Mouse (Mus musculus): ENCODE measurements around the gene Daam1. TPM values are rescaled to one million over a fixed set of nuclear protein-coding genes. Genes with fewer than 3 reads are reported as not detected.

Gene Daam1
- polyA plus RNA-seq (2015; fragmentation: Nextera tagmentation; extraction: Ambion mirVana): 10.4 and 12.0 TPM in 2 replicates

GRCm38 (mm10) chr12:71830607-71831257, at the start of gene Daam1:
Gene Daam1, plus strand, starts transcription at chr12:71831078.
- no peaks in the 10 kb centered on the region for H3K9me3 ChIP-seq
- peak within 1 kb of the TSS; percentile 95 for H3K4me2 ChIP-seq
- ATAC-seq (ENCODE audit: insufficient number of reproducible peaks, insufficient read depth, low FRiP score, low TSS enrichment, low read depth): peak; percentile 99
- peak within 1 kb of the TSS; percentile 88 for H3K9ac ChIP-seq
- H3K4me1 ChIP-seq: peaks cover 30% of the 10 kb centered on the region
- H3K27me3 ChIP-seq: no peaks in the 10 kb centered on the region
- no peaks in the 10 kb centered on the region for H3K36me3 ChIP-seq
- WGBS: 1% methylated on average over 35 of the region's 35 CpGs
- peak within 1 kb of the TSS; percentile 87 for H3K4me3 ChIP-seq
- peak within 1 kb of the TSS; percentile 93 for H3K27ac ChIP-seq

- ATAC-seq (ENCODE audit: insufficient number of reproducible peaks, insufficient read depth, low FRiP score, low TSS enrichment, low read depth): no peak
- Histone ChIP-seq H3K9ac (no peak overlapping the region), H3K27me3 (no peaks in the 10 kb centered on the region), H3K27ac (no peak overlapping the region), H3K9me3 (no peaks in the 10 kb centered on the region), H3K36me3 (no peaks in the 10 kb centered on the region), H3K4me3 (no peak overlapping the region), H3K4me1 (peaks cover 12% of the 10 kb centered on the region; the same call in 1 of the 2 replicates), H3K4me2 (no peak overlapping the region)
- 51% methylated on average over 7 of the region's 7 CpGs for WGBS
Observed at GRCm38 (mm10) chr12:71781220-71781619, 49.7 kb upstream of the Daam1 start.

- WGBS: 68% methylated on average over 3 of the region's 3 CpGs
- Histone ChIP-seq H3K27me3 (no peaks in the 10 kb centered on the region), H3K27ac (no peak overlapping the region), H3K9ac (no peak overlapping the region), H3K9me3 (no peaks in the 10 kb centered on the region), H3K4me3 (no peak overlapping the region), H3K4me2 (no peak overlapping the region), H3K4me1 (peaks cover 4% of the 10 kb centered on the region; the same call in 1 of the 2 replicates), H3K36me3 (no peaks in the 10 kb centered on the region)
- no peak for ATAC-seq (ENCODE audit: insufficient number of reproducible peaks, insufficient read depth, low FRiP score, low TSS enrichment, low read depth)
Observed at GRCm38 (mm10) chr12:71783970-71784369, 46.9 kb upstream of the Daam1 start.

GRCm38 (mm10) chr12:71784666-71785255, 46.1 kb upstream of the Daam1 start:
- WGBS: 43% methylated on average over 11 of the region's 11 CpGs
- Histone ChIP-seq H3K4me3 (no peak overlapping the region), H3K36me3 (no peaks in the 10 kb centered on the region), H3K4me1 (peaks cover 4% of the 10 kb centered on the region; the same call in 1 of the 2 replicates), H3K4me2 (no peak overlapping the region), H3K9ac (no peak overlapping the region), H3K9me3 (no peaks in the 10 kb centered on the region), H3K27me3 (no peaks in the 10 kb centered on the region), H3K27ac (0 out of 2 replicates have a peak overlapping the region, but pooled peaks have one; percentile 1)
- no peak for ATAC-seq (ENCODE audit: insufficient number of reproducible peaks, insufficient read depth, low FRiP score, low TSS enrichment, low read depth)

DNA sequence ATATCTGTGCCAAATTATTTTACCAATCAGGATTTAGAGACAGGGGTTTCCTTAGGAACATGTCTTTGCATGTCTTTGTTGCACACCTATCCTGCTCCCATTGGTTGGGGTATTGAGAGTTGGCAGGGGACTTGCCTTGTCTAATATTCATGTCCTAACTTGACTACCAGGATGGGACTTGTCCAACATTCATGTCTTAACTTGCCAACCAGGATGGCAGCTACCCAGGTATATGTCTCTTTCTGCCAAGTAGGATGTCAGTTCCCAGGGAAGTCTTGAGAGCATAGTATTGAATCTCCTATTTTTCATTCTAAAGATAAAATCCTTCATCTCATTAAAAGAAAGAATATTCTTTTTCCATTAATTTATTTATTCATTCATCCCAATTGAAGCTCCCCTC, 44.4 kb upstream of the Daam1 start:
- Histone ChIP-seq H3K9me3 (no peaks in the 10 kb centered on the region), H3K4me1 (no peaks in the 10 kb centered on the region), H3K27me3 (no peaks in the 10 kb centered on the region), H3K4me3 (no peak overlapping the region), H3K4me2 (no peak overlapping the region), H3K27ac (no peak overlapping the region), H3K36me3 (no peaks in the 10 kb centered on the region), H3K9ac (no peak overlapping the region)
- ATAC-seq (ENCODE audit: insufficient number of reproducible peaks, insufficient read depth, low FRiP score, low TSS enrichment, low read depth): no peak

- no peaks in the 10 kb centered on the region for H3K27me3 ChIP-seq
- no peak overlapping the region for H3K4me2 ChIP-seq
- H3K4me1 ChIP-seq: no peaks in the 10 kb centered on the region
- no peak overlapping the region for H3K9ac ChIP-seq
- H3K4me3 ChIP-seq: no peak overlapping the region
- no peak overlapping the region for H3K27ac ChIP-seq
- no peaks in the 10 kb centered on the region for H3K9me3 ChIP-seq
- WGBS: 89% methylated on average over 4 of the region's 4 CpGs
- ATAC-seq (ENCODE audit: insufficient number of reproducible peaks, insufficient read depth, low FRiP score, low TSS enrichment, low read depth): no peak
- H3K36me3 ChIP-seq: no peaks in the 10 kb centered on the region
Observed at GRCm38 (mm10) chr12:71788791-71789190, 42.1 kb upstream of the Daam1 start.

DNA sequence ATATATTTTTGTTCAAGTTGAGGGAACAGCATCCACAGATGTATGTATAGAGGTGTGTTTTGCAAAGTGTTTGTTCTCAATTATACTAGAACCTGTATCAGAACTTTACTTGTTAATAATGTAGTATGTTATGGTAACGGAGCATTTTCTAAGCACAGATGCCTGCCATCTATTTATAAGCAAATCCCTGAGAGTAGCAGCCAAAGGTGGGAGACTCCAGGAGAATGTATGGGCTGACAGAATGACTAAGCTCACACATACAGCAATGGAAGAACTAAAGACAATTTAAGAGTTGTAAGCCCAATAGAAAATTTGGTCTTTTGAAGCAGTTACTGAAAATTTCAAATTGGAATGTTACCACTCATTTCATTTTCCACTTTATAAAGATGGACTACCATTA, 40.3 kb upstream of the Daam1 start:
- Histone ChIP-seq H3K27ac (no peak overlapping the region), H3K4me2 (no peak overlapping the region), H3K36me3 (no peaks in the 10 kb centered on the region), H3K27me3 (no peaks in the 10 kb centered on the region), H3K9me3 (no peaks in the 10 kb centered on the region), H3K4me1 (peaks cover 1% of the 10 kb centered on the region; the same call in 1 of the 2 replicates), H3K4me3 (no peak overlapping the region), H3K9ac (no peak overlapping the region)
- 86% methylated on average over 1 of the region's 1 CpGs for WGBS
- ATAC-seq (ENCODE audit: insufficient number of reproducible peaks, insufficient read depth, low FRiP score, low TSS enrichment, low read depth): no peak

DNA sequence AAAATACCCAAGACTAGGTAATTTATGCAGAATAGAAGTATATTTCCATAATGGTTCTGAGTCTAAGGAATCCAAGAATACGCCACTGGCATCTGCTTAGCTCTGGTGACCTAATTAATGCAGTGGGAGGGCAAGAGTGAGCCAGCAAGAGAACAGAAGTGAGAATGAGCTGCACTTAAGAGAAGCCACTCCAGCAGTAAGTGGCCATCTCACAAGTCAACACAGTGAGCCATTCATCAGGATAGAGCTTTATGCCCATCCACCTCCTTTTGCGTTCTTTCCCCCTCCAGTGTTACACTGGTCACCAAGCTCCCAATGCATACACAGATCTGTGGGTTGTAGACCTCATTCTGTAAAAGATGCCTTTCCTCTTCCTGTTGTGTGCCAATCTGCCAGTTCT, 37.8 kb upstream of the Daam1 start:
- Histone ChIP-seq H3K4me3 (no peak overlapping the region), H3K9me3 (no peaks in the 10 kb centered on the region), H3K27me3 (no peaks in the 10 kb centered on the region), H3K27ac (no peak overlapping the region), H3K36me3 (no peaks in the 10 kb centered on the region), H3K9ac (no peak overlapping the region), H3K4me1 (peaks cover 16% of the 10 kb centered on the region), H3K4me2 (no peak overlapping the region)
- 75% methylated on average over 2 of the region's 2 CpGs for WGBS
- ATAC-seq (ENCODE audit: insufficient number of reproducible peaks, insufficient read depth, low FRiP score, low TSS enrichment, low read depth): no peak

DNA sequence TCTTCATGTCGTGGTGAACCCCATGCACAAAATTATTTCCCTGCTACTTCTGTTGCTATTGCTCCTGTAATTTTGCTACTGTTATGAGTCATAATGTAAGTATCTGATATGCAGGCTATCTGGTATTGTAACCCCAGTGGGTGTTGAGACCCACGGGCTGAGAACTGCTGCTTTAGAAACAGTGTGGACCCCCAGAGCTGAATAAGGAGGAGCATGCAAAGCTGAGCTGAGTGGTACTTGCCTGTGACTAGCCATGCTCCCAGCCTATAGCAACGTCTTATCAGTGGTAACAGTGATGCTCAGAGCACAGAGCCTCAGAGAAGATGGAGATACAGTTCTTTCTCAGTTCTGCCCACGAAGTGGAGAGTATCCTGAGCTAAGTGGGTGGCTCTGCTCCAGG, 35.3 kb upstream of the Daam1 start:
- Histone ChIP-seq H3K4me1 (peaks cover 30% of the 10 kb centered on the region), H3K27ac (no peak overlapping the region), H3K36me3 (no peaks in the 10 kb centered on the region), H3K4me3 (no peak overlapping the region), H3K9me3 (no peaks in the 10 kb centered on the region), H3K27me3 (no peaks in the 10 kb centered on the region), H3K4me2 (no peak overlapping the region), H3K9ac (no peak overlapping the region)
- 55% methylated on average over 4 of the region's 4 CpGs for WGBS
- ATAC-seq (ENCODE audit: insufficient number of reproducible peaks, insufficient read depth, low FRiP score, low TSS enrichment, low read depth): no peak

DNA sequence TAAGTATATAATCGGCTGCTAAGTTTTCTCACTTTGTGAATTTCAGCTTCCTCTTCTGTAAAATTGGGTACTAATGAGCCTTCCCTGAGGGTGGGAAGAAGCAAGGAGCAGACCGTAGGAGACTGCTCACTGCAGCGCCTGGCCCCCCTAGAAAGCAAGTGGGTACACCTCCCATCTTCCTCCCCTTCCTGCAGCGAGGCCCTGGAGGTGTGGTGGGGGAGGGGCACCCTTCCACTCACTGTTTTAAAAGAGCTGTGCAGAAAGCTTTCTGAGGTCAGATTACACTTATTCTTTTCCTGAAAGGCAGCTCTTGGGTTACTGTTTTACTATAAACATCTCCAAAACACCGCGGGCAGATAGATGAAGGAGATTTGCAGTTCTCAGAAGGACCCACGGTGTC, 34.4 kb upstream of the Daam1 start:
- no peak overlapping the region for H3K9ac ChIP-seq
- no peak overlapping the region for H3K4me3 ChIP-seq
- no peaks in the 10 kb centered on the region for H3K36me3 ChIP-seq
- H3K27me3 ChIP-seq: no peaks in the 10 kb centered on the region
- 0 out of 2 replicates have a peak, but pooled peaks have one; percentile 57 for ATAC-seq (ENCODE audit: insufficient number of reproducible peaks, insufficient read depth, low FRiP score, low TSS enrichment, low read depth)
- peak overlapping the region; percentile 40 for H3K4me2 ChIP-seq
- H3K27ac ChIP-seq: peak overlapping the region; percentile 44; the same call in 1 of the 2 replicates
- peaks cover 39% of the 10 kb centered on the region for H3K4me1 ChIP-seq
- WGBS: 5% methylated on average over 7 of the region's 7 CpGs
- no peaks in the 10 kb centered on the region for H3K9me3 ChIP-seq

DNA sequence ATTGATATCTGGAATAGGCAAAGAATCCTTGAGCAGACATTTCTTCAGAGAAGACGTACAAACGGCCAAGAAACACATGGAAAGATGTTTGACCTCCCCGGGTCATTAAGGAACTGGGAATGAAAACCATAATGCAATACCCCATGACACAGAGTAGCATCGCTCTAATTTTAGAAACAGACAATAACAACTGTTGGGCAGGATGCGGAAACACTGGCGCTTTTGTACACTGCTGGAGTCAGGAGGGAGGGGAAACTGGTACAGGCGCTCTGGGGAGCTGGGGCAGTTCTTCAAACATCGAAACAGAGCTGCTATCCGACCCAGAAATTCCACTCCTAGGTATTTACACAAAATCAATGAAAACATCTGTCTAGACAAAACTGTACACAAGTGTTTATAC, 23.6 kb upstream of the Daam1 start:
- Histone ChIP-seq H3K4me3 (no peak overlapping the region), H3K36me3 (no peaks in the 10 kb centered on the region), H3K27me3 (no peaks in the 10 kb centered on the region), H3K27ac (no peak overlapping the region), H3K4me2 (no peak overlapping the region), H3K4me1 (no peaks in the 10 kb centered on the region; the same call in 1 of the 2 replicates), H3K9me3 (no peaks in the 10 kb centered on the region), H3K9ac (no peak overlapping the region)
- 34% methylated on average over 9 of the region's 9 CpGs for WGBS
- no peak for ATAC-seq (ENCODE audit: insufficient number of reproducible peaks, insufficient read depth, low FRiP score, low TSS enrichment, low read depth)

DNA sequence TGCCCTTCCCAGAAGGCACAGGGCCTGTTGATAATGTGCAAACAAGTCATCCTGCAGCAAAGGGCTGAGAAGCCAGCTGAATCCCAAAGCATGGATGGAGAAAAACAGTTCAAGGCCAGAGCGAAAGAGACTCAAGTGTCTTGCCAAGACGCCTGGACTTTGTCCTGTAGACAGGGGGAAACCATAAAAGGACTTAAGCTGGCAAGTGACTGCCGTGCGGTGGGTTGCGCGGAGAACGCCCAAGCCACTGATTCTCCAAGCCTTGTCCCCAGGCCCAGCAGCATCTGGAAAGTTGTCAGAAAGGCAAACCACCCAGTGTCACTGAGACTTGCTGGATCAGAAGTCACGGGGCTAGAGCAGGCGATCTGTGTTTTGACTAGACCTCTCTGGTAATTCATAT, 22.2 kb upstream of the Daam1 start:
- H3K9ac ChIP-seq: no peak overlapping the region
- H3K4me2 ChIP-seq: no peak overlapping the region
- no peak overlapping the region for H3K4me3 ChIP-seq
- ATAC-seq (ENCODE audit: insufficient number of reproducible peaks, insufficient read depth, low FRiP score, low TSS enrichment, low read depth): no peak
- H3K27ac ChIP-seq: no peak overlapping the region
- H3K9me3 ChIP-seq: no peaks in the 10 kb centered on the region
- H3K36me3 ChIP-seq: no peaks in the 10 kb centered on the region
- no peaks in the 10 kb centered on the region for H3K27me3 ChIP-seq
- no peaks in the 10 kb centered on the region; the same call in 1 of the 2 replicates for H3K4me1 ChIP-seq
- WGBS: 87% methylated on average over 9 of the region's 9 CpGs

Data from embryonic facial prominence, embryonic 13.5 days (tissue).